Mouse (Mus musculus): ENCODE data around the gene Dennd6a.
A peak's percentile ranks its signal among the peaks of the same experiment; 100 is the strongest.
"Not testable (repeated sequence)": the region's sequence is repeated elsewhere in the genome, so short reads cannot be mapped to it uniquely, and the experiment has no call there.

Gene Dennd6a

DNA sequence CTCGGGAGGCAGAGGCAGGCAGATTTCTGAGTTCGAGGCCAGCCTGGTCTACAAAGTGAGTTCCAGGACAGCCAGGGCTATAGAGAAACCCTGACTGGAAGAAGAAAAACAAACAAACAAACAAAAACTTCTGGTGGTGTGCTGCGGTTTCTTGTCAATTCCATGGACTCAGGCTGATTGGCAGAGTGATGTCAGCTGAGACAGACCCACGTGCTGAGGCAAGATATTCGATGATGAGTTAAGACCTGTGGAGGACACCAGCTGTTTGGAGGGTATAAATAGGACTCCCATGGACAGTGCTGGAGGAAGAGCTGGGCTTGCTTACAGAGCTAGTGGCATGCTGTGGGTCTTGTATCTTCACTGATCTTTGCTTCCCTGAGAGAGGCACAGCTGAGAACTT, at the start of gene Dennd6a:
Gene Dennd6a, plus strand, starts transcription at position 301 of the 400 bp plus-strand sequence.
- DNase-seq (ENCODE audit: low read depth, low spot score) = not testable (repeated sequence)

GRCm38 (mm10) chr14:26525955-26526354, 47.7 kb upstream of the Dennd6a start:
- no peak for DNase-seq (ENCODE audit: low read depth, low spot score)

DNA sequence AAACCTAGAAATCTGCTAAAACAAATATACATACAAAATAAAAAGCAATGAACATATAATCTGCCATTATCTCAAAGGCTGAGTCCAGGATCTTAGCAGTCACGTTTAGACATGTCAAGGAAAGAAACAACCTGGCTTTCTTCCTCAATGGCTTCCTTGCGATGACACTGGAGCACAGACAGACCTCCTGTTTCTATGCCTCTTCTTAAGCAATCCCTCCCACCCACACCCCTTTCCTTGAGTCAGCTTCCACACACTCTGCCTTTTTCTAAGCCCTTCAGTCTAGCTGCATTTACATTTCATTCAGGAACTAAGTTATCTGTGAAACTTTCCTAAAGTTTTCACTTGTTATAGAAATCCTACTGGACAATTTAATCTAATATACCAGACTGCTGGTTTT, 45.4 kb upstream of the Dennd6a start:
- no peak for DNase-seq (ENCODE audit: low read depth, low spot score)

DNA sequence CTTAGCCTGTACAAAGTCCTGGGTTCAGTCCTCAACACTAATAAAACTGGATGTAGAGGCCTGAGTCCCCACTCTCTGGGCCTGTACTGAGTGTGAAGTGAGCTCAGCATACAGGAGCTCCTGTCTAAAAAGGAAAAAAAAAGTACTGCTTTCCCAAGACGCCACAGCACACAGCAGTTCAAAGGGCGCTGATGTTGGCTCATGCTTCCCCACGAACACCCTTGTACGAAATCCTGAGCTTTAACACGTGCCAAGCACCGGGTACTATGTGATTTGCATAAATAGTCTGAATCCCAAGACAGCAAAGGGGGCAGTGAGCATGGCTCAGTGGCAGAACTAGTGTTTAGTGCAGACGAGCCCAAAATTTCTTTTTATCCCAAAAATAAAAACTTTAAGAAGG, 43.3 kb upstream of the Dennd6a start:
- no peak for DNase-seq (ENCODE audit: low read depth, low spot score)

GRCm38 (mm10) chr14:26531410-26532313, 42.0 kb upstream of the Dennd6a start:
- no peak for DNase-seq (ENCODE audit: low read depth, low spot score)

DNA sequence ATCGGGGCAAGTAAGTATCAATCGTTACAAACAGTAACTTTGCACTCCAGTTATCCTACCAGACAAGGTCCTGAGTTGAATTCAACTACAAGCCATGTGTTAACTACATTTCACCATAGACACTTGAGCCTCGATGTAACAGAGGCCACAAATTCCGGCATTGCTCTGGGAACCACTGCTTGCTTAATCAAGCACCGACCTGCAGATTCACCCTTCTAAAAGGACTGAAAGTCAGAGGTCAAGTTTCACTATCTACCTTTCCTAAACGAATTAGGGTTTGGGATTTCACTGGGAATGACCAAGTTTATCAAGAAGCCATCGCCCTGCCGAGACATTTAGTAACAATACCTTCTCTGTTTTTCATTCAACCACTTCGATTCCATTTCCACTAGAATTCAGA, 40.9 kb upstream of the Dennd6a start:
- DNase-seq (ENCODE audit: low read depth, low spot score) = no peak

- DNase-seq (ENCODE audit: low read depth, low spot score) = no peak
Measured at GRCm38 (mm10) chr14:26533267-26533666, 40.4 kb upstream of the Dennd6a start.

DNA sequence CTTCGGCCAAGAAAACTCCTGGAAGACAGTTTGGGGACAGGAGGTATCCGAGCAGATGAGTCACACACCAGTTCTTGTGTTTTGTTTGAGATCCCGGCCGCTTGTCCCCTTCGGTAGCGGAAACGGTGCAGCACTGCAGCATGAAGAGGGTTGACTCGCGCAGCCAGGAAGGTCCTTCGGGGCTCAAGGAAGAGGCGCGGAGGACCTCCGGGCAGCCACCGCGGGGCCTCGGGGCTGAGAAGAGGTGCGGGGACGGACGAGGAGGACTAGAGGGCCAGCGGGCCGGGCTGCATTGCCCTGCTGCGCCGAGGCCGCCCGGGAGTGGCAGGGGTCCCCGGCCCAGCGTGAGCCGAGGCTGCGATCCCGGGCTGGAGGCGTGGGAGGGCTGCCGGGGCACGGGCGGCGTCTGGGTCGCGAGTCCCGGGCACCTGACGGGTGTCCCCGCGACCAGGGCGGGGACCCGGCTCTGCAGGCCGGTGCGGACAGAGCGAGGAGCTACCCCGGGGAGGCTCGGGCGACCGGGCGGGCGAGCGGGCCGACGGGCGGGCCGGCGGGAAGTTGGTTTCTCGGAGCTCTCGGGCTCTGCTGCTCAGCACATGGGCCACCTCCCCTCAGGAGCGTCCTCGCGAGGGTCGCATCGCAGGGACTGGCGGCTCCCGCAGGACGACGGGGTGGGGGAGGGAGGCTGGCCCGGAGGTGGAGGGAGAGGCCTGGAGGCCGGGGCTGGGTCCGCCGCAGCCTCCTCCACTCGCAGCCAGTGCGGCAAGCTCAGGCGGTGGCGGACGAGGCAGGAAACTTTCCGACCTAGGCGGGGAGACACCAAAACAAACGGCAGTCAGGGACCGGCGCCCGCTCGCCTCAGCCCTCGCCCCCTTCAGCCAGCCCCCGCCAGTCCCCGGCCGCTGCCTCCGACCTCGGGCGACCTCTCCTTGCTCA, 39.6 kb upstream of the Dennd6a start:
- DNase-seq (ENCODE audit: low read depth, low spot score) = peak; percentile 71

GRCm38 (mm10) chr14:26534757-26535479, 38.7 kb upstream of the Dennd6a start, which contains the start of gene Slmap:
Gene Slmap (minus strand): TSS chr14:26534931.
- peak; percentile 99 for DNase-seq (ENCODE audit: low read depth, low spot score)

GRCm38 (mm10) chr14:26539241-26539640, 34.4 kb upstream of the Dennd6a start:
- DNase-seq (ENCODE audit: low read depth, low spot score) = no peak

GRCm38 (mm10) chr14:26540577-26540976, 33.1 kb upstream of the Dennd6a start:
- no peak for DNase-seq (ENCODE audit: low read depth, low spot score)

DNA sequence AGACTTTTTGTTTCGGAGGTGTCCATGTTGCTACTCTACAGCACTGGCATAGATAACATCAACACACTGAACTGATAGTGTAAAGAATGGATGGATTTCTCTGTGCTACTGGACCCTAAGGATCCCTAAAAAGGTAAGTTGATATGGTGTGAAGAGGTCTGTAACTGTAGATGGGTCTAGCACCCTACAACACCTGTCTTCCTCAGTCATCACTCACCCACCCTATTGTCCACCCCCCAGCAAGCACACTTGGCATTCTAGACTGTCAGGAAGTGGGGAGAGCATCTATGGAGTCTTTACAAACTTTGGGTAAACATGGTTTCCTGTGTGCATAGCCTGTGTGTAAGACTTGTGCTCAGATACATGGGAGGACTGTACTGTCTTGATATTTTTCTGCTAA, 31.5 kb upstream of the Dennd6a start:
- no peak for DNase-seq (ENCODE audit: low read depth, low spot score)

DNA sequence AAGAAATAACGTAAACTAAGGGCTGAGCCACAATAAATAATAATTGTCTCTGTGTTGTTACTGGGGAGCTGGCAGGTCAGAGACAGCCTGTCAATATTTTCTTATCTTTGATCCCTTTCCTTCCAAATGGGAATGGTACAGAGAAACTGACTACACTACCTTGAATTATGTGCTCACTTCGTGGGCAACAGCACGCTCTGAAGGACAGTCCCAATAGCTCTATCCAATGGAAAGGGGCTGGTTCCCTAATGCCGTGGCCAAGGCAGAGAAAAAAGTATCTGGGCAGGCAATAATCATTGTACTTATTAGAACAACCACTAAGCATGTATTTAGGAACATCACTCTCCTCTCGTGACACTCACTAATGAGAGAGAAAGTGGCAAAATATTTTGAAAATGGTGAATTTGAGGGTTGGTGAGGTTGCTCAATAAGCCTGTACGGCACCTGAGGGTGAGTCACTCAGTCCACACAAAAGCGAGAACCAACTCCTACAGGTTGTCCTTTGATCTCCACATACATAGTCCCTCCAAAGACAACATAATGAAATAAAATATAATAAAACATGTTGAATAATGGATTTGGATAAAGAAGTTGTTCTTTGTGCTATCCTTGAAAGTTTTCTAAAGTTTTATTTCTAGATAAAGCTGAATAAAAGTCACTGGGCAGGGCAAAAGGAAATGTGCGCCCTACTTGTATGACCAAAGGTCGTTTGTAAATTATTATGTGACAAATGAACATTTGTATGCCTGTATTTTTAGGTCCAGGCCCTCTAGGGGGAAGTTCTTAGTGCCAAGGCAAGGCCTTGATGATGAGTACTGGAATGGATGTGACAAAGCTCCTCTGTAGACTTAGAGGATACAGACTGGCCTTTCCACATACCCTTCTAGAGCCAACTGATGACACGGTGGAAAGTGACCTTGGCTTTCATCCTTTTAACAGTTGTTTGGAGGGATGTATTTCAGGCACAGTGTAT, 25.9 kb upstream of the Dennd6a start:
- DNase-seq (ENCODE audit: low read depth, low spot score) = no peak

DNA sequence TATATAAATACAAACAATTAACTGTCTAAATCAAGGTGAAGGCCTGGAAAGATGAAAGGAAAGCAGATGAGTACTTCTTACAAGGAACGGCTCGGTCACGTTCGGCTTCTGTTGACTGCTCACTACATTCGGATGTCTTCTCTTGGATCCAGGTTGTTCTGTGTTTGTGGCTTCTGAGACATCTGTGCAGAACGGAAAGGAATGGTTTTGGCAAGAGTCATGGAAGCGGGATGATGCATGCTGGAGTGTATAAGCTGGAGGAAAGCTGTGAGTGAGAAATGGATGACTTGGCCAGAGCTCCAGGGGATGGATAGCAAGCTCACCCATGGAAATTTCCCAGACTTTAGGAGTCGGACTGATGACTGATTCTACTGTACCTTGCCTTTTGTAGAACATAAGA, 22.9 kb upstream of the Dennd6a start:
- DNase-seq (ENCODE audit: low read depth, low spot score) = no peak

- DNase-seq (ENCODE audit: low read depth, low spot score) = no peak
Measured at GRCm38 (mm10) chr14:26552441-26552840, 21.2 kb upstream of the Dennd6a start.

DNA sequence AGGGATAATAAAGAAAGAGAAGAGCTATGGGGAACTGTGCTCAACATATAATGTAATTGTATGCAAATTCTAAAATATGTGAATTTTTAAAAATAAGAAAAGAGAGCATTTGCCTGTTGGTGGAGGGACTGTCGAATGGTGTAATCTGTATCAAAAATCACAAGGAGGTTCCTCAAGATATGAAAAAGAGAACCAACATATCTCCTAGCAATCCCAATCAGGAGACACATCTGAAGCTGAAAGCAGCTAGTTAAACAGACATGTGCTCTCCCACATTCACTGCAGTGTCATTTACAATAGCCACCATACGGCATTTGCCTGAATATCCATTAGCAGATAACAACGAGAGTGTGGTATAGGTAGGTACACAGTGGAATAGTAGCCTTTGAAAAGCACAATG, 20.8 kb upstream of the Dennd6a start:
- no peak for DNase-seq (ENCODE audit: low read depth, low spot score)

GRCm38 (mm10) chr14:26557581-26557980, 16.1 kb upstream of the Dennd6a start:
- DNase-seq (ENCODE audit: low read depth, low spot score) = no peak

DNA sequence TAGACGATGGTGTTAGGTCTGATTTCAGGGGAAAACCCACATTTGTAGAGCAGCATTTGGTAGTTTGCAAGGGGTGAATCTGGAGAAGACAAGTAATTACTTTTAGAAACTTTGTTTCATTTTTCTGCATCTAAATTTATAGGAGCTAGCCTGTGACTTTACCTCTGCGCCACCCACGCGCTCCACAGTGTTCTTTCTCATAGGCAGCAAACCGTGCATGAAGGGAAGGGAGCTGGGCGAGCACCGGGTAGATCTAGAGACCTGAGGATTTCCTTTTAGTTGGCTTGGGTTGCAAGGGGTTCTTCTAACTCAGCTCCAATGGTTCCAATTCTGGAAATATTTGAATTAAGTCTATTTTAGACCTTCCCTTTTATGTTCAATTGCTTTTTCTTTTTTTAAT, 15.1 kb upstream of the Dennd6a start:
- DNase-seq (ENCODE audit: low read depth, low spot score) = no peak

- no peak for DNase-seq (ENCODE audit: low read depth, low spot score)
Measured at GRCm38 (mm10) chr14:26562247-26562646, 11.4 kb upstream of the Dennd6a start.

- no peak for DNase-seq (ENCODE audit: low read depth, low spot score)
Measured at GRCm38 (mm10) chr14:26569880-26570279, 3.8 kb upstream of the Dennd6a start.

Data from mesoderm, embryonic 11.5 days (tissue).